Mouse (Mus musculus) limb, embryonic 11.5 days (tissue): ENCODE measurements around the gene Irf7. TPM values are rescaled to one million over a fixed set of nuclear protein-coding genes. Genes with fewer than 3 reads are reported as not detected.
"Not testable (repeated sequence)": the region's sequence is repeated elsewhere in the genome, so short reads cannot be mapped to it uniquely, and the experiment has no call there.

ENCODE experiments used
- ATAC-seq: fragments of 200-750 bp; cut with Nextera tagmentation; 2 replicates; pipeline ENCODE4 v1.8.0; 2017; ENCODE audit warnings: low read depth; ENCODE audit not compliant: insufficient number of reproducible peaks, low FRiP score, low TSS enrichment
- DNase-seq: peaks from one replicate; pipeline ENCODE4 v3.0.0-alpha.2; 2015; ENCODE audit warnings: low spot score
- H3K27ac ChIP-seq: fragments of 300-500 bp; sonication (generic); replicated peaks from 2 replicates; pipeline ENCODE4 v1.5.1; 2014; ENCODE audit warnings: low read depth, mild to moderate bottlenecking, low read length
- H3K27me3 ChIP-seq: fragments of 300-500 bp; sonication (generic); 2 replicates; pipeline ENCODE4 v1.6.1; 2014; ENCODE audit warnings: mild to moderate bottlenecking, low read length, mixed read lengths; ENCODE audit not compliant: control insufficient read depth, insufficient read depth
- H3K36me3 ChIP-seq: fragments of 300-500 bp; sonication (generic); 2 replicates; pipeline ENCODE4 v1.6.1; 2014; ENCODE audit warnings: mild to moderate bottlenecking, low read length, moderate library complexity, mixed read lengths; ENCODE audit not compliant: control insufficient read depth, insufficient read depth
- H3K4me1 ChIP-seq: fragments of 300-500 bp; sonication (generic); 2 replicates; pipeline ENCODE4 v1.6.1; 2014; ENCODE audit warnings: low read length, mixed read lengths; ENCODE audit not compliant: control insufficient read depth, insufficient read depth
- H3K4me2 ChIP-seq: fragments of 300-500 bp; sonication (generic); 2 replicates; pipeline ENCODE4 v1.6.1; 2014; ENCODE audit warnings: low read depth, mild to moderate bottlenecking, moderate library complexity; ENCODE audit not compliant: severe bottlenecking
- H3K4me3 ChIP-seq: fragments of 300-500 bp; sonication (generic); 2 replicates; pipeline ENCODE4 v1.5.1; 2014; ENCODE audit warnings: low read depth, low read length
- H3K9ac ChIP-seq: fragments of 300-500 bp; sonication (generic); 2 replicates; pipeline ENCODE4 v1.6.1; 2014; ENCODE audit warnings: mild to moderate bottlenecking, low read length
- H3K9me3 ChIP-seq: fragments of 300-500 bp; sonication (generic); 2 replicates; pipeline ENCODE4 v1.6.1; 2016; ENCODE audit warnings: low read length; ENCODE audit not compliant: control insufficient read depth
- WGBS: fragments of 180-500 bp; shearing (Covaris S2); extraction: QIAGEN DNeasy Blood & Tissue Kit; methylation state at CpG from one replicate; pipeline ENCODE4 v1.1.7; 2014; 5-methylcytosine and 5-hydroxymethylcytosine counted together
- polyA plus RNA-seq: library from polyadenylated mRNA; unstranded; fragments of >200 nt; fragmentation: Nextera tagmentation; extraction: Ambion mirVana; gene quantifications from 2 replicates; pipeline ENCODE4 v1.2.1, GENCODE M21; 2014

The Irf7 gene
- polyA plus RNA-seq, 1 experiment from 2014 or later, result 0.59 TPM

GRCm38 (mm10) chr7:141268466-141269272 is 2.4 kb upstream of the Irf7 start:
- Histone ChIP-seq H3K4me2 (no peak overlapping the region), H3K4me1 (peaks cover 11% of the 10 kb centered on the region), H3K36me3 (peaks cover 3% of the 10 kb centered on the region; the same call in 1 of the 2 replicates), H3K27me3 (no peaks in the 10 kb centered on the region), H3K27ac (no peak overlapping the region), H3K9ac (no peak overlapping the region), H3K4me3 (no peak overlapping the region), H3K9me3 (no peaks in the 10 kb centered on the region)
- 73% methylated on average over 24 of the region's 24 CpGs for WGBS
- no peak for DNase-seq
- ATAC-seq, result no peak

GRCm38 (mm10) chr7:141265411-141265738 is 906 bp downstream of the Irf7 start:
- H3K9me3 ChIP-seq, result no peaks in the 10 kb centered on the region
- 45% methylated on average over 11 of the region's 11 CpGs for WGBS
- no peak overlapping the region for H3K27ac ChIP-seq
- peak; percentile 31 for DNase-seq
- H3K36me3 ChIP-seq, result peaks cover 26% of the 10 kb centered on the region
- H3K4me2 ChIP-seq, result no peak overlapping the region; the same call in 1 of the 2 replicates
- no peak for ATAC-seq
- no peak overlapping the region; the same call in 1 of the 2 replicates for H3K4me3 ChIP-seq
- H3K27me3 ChIP-seq, result no peaks in the 10 kb centered on the region
- H3K4me1 ChIP-seq, result peaks cover 11% of the 10 kb centered on the region
- H3K9ac ChIP-seq, result no peak overlapping the region

- 38% methylated on average over 12 of the region's 12 CpGs for WGBS
- peak; percentile 53 for DNase-seq
These were observed 1.4 kb downstream of the Irf7 start for GRCm38 (mm10) chr7:141264761-141265410.

GRCm38 (mm10) chr7:141264041-141264700 is 2.1 kb downstream of the Irf7 start:
- peaks cover 35% of the 10 kb centered on the region for H3K36me3 ChIP-seq
- peaks cover 11% of the 10 kb centered on the region for H3K4me1 ChIP-seq
- DNase-seq (no peak), ATAC-seq (no peak)
- H3K27me3 ChIP-seq, result no peaks in the 10 kb centered on the region
- no peak overlapping the region for H3K9ac ChIP-seq
- H3K4me3 ChIP-seq, result no peak overlapping the region
- no peak overlapping the region for H3K4me2 ChIP-seq
- H3K27ac ChIP-seq, result no peak overlapping the region
- 73% methylated on average over 11 of the region's 11 CpGs for WGBS
- no peaks in the 10 kb centered on the region for H3K9me3 ChIP-seq

More at GRCm38 (mm10) chr7:141264761-141265410, 1.4 kb downstream of the Irf7 start:
- H3K27me3 ChIP-seq, result no peaks in the 10 kb centered on the region
- no peaks in the 10 kb centered on the region for H3K9me3 ChIP-seq
- H3K36me3 ChIP-seq, result peaks cover 31% of the 10 kb centered on the region
- no peak overlapping the region for H3K27ac ChIP-seq
- H3K4me3 ChIP-seq, result no peak overlapping the region
- H3K4me2 ChIP-seq, result no peak overlapping the region
- no peak for ATAC-seq
- H3K4me1 ChIP-seq, result peaks cover 11% of the 10 kb centered on the region
- no peak overlapping the region for H3K9ac ChIP-seq

- H3K4me3 ChIP-seq, result no peak overlapping the region
- no peaks in the 10 kb centered on the region for H3K9me3 ChIP-seq
- ATAC-seq, result no peak
- peaks cover 36% of the 10 kb centered on the region for H3K36me3 ChIP-seq
- H3K4me2 ChIP-seq, result no peak overlapping the region
- H3K27me3 ChIP-seq, result no peaks in the 10 kb centered on the region
- no peak for DNase-seq
- peaks cover 11% of the 10 kb centered on the region for H3K4me1 ChIP-seq
- 89% methylated on average over 13 of the region's 13 CpGs for WGBS
- no peak overlapping the region for H3K9ac ChIP-seq
- H3K27ac ChIP-seq, result no peak overlapping the region
These were observed 2.6 kb downstream of the Irf7 start for GRCm38 (mm10) chr7:141263640-141264039.

- ATAC-seq, result no peak
- H3K4me2 ChIP-seq, result no peak overlapping the region
- no peak overlapping the region for H3K27ac ChIP-seq
- H3K9ac ChIP-seq, result no peak overlapping the region
- H3K4me1 ChIP-seq, result peaks cover 11% of the 10 kb centered on the region
- H3K27me3 ChIP-seq, result no peaks in the 10 kb centered on the region
- H3K9me3 ChIP-seq, result no peaks in the 10 kb centered on the region
- no peak for DNase-seq
- 95% methylated on average over 3 of the region's 3 CpGs for WGBS
- peaks cover 49% of the 10 kb centered on the region for H3K36me3 ChIP-seq
- H3K4me3 ChIP-seq, result no peak overlapping the region
These were observed 4.8 kb downstream of the Irf7 start for GRCm38 (mm10) chr7:141261480-141261879.

GRCm38 (mm10) chr7:141256159-141256558 is 10.1 kb downstream of the Irf7 start:
- Histone ChIP-seq H3K36me3 (peaks cover 40% of the 10 kb centered on the region), H3K4me1 (no peaks in the 10 kb centered on the region), H3K9me3 (no peaks in the 10 kb centered on the region), H3K27me3 (no peaks in the 10 kb centered on the region), H3K4me3 (no peak overlapping the region), H3K4me2 (no peak overlapping the region), H3K9ac (no peak overlapping the region), H3K27ac (no peak overlapping the region)
- WGBS, result 93% methylated on average over 10 of the region's 10 CpGs
- ATAC-seq (no peak), DNase-seq (no peak)

GRCm38 (mm10) chr7:141250486-141250885 is 15.8 kb downstream of the Irf7 start:
- H3K4me2 ChIP-seq, DNase-seq, H3K9ac ChIP-seq, H3K4me3 ChIP-seq, H3K27ac ChIP-seq, H3K4me1 ChIP-seq, H3K27me3 ChIP-seq, ATAC-seq, H3K9me3 ChIP-seq: not testable (repeated sequence)
- peaks cover 33% of the 10 kb centered on the region for H3K36me3 ChIP-seq
- WGBS, result 96% methylated on average over 4 of the region's 4 CpGs
